Mouse (Mus musculus) brain, embryonic 14.5 days (tissue): ENCODE results near the gene Col4a5. TPM values are rescaled to one million over a fixed set of nuclear protein-coding genes. Genes with fewer than 3 reads are reported as not detected.

Source experiments
- DNase-seq: peaks from one replicate; pipeline ENCODE4 v3.0.0-alpha.2; 2011; ENCODE audit warnings: low read depth
- CTCF ChIP-seq: fragments of 200-500 bp; IDR thresholded peaks from 2 replicates; pipeline ENCODE4 v1.5.1; 2012; ENCODE audit warnings: inconsistent platforms, mild to moderate bottlenecking, moderate library complexity, borderline replicate concordance; ENCODE audit not compliant: insufficient read depth, insufficient read length; ENCODE audit errors: extremely low read depth
- POLR2A ChIP-seq: fragments of 200-500 bp; IDR thresholded peaks from 2 replicates; pipeline ENCODE4 v1.6.1; 2012; ENCODE audit warnings: mild to moderate bottlenecking, inconsistent platforms, borderline replicate concordance; ENCODE audit not compliant: poor library complexity, insufficient read depth, insufficient read length, severe bottlenecking; ENCODE audit errors: extremely low read depth
- polyA plus RNA-seq: library from polyadenylated mRNA; depleted of rRNA; stranded (reverse); fragments of >200 nt; gene quantifications from 2 replicates; pipeline ENCODE4 v1.2.3, GENCODE M21; 2012; rRNA removed

Col4a5 gene
- polyA plus RNA-seq, 1 experiment: 14.5 TPM

DNA sequence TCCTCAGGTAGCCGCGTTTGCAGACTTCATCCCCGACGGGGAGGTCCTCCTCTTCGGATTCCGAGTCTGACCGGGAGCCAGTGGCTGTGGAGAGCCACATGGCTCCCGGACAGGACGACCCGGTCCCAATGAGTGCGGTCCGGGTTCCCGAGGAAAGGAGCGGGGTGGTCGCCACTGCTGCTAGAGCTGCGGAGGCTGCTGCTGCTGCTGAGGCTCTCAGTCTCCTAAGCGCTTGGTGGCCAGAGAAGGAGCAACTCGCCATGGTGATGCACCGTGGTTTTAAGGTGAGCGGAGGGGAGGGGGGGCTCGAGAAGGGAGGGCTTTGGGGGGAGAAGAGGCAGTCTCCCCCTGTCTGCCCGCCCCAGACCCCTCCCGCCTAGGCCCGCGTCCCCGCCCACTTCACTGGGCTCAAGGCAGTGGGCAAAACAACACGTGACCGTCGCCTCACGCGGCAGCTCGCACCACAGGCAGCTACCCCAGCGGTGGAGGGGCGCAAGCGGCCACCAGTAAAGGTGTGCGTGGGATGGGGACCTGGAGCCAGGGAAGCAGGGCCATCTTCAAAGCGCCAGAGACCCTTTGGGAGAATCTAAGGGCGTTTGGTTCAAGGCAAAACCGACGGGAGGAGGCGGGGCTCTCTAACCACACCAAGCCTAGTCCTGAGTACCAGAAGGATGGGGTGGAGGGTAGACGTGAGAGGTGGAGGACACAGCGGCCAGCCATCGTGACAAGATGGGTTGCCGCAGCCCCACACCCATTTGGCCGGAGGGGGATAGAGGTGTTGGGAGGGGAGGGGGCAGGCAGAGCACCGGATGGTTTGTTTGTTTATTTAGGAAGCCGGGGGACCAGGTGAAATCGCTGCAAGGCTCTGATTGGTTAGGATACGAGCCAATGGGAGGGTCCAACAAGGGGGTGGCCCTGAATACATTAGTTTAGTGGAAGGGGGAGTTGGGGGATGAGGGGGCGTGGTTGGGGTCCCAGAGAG is 250.0 kb downstream of the Col4a5 start, which contains the start of gene Irs4:
TSS of gene Irs4 (minus strand) at position 327 of the 982 bp plus-strand sequence.
- TF ChIP-seq POLR2A (no peak), CTCF (no peak)
- peak; percentile 73 for DNase-seq

GRCm38 (mm10) chrX:141729570-141729969 is 254.4 kb downstream of the Col4a5 start:
- peak; percentile 45 for DNase-seq
- TF ChIP-seq POLR2A (no peak), CTCF (no peak)

Other genes starting within 250 kb of the Col4a5 start
- 2.3 and 4.6 TPM in 2 replicates for gene Col4a6, start 1.3 kb upstream of the Col4a5 start, polyA plus RNA-seq
- gene Irs4, start 249.9 kb downstream of the Col4a5 start, polyA plus RNA-seq: 1.9 and 2.9 TPM in 2 replicates